Mouse (Mus musculus): ENCODE results near the gene Pappa2. TPM values are rescaled to one million over a fixed set of nuclear protein-coding genes. Genes with fewer than 3 reads are reported as not detected.

Gene Pappa2
- polyA plus RNA-seq, 2 experiments: 0.07 to 0.08 TPM

DNA sequence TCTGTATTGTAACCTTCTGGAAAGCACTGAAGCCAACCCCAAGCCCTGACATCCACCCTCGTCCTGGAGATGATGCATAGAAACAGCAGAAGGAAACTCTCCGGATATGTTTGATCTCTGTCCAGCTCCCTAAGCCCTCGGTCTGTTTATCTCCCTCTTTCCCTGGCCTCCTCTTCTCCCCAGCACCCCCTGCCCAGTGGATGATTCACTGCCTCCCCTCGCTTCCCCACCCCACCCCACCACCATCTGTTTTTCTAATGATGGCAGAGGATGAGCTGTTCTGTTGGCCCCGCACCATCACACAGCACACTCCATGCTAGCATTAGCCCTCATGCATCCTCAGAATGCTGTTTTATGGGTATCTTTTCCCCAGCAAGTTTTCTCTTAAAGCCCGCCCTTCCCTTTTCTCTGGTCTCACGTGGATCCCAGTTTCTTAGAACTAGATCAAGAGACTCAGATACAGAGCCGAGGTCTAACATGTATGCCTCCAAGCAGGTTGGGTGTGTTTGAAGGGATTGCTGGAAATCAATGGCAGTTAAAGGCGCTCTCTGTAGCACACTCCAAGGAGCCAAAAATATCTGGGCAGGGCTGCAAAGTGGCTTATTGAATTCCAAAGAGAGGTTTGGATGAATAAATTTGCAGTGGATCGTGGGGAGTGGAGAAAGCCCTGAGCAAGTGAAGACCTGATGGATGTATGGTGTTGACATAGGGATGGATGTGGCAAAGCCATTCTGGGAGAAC is 231.8 kb downstream of the Pappa2 start:
- Histone ChIP-seq H3K36me3 (replicated peaks; ENCODE audit: control insufficient read depth, insufficient read depth, low read depth) (no peaks in the 10 kb centered on the region), H3K9ac (replicated peaks) (no peak overlapping the region), H3K9me3 (ENCODE audit: control insufficient read depth, low read length) (no peaks in the 10 kb centered on the region), H3K4me1 (replicated peaks; ENCODE audit: control insufficient read depth in 2 of 2, insufficient read depth in 2 of 2, low read length in 1 of 2) (no peaks in the 10 kb centered on the region), H3K27me3 (ENCODE audit: control insufficient read depth, insufficient read depth, low read length) (no peaks in the 10 kb centered on the region), H3K27ac (no peak overlapping the region), H3K4me2 (ENCODE audit: low read depth) (no peak overlapping the region), H3K4me3 (ENCODE audit: insufficient read depth in 1 of 2, low read depth in 2 of 2, low read length in 2 of 2) (no peak overlapping the region)
- ATAC-seq (ENCODE audit: insufficient read depth) (no peak), DNase-seq (ENCODE audit: low read depth in 3 of 3, low spot score in 3 of 3) (no peak)
- TF ChIP-seq CTCF (IDR thresholded peaks at IDR 0.05; ENCODE audit: low read depth) (no peak), EP300 (IDR thresholded peaks at IDR 0.05; ENCODE audit: low read depth) (no peak)
- 46% methylated on average over 10 of the region's 10 CpGs for WGBS (ENCODE audit: insufficient replicate concordance)

DNA sequence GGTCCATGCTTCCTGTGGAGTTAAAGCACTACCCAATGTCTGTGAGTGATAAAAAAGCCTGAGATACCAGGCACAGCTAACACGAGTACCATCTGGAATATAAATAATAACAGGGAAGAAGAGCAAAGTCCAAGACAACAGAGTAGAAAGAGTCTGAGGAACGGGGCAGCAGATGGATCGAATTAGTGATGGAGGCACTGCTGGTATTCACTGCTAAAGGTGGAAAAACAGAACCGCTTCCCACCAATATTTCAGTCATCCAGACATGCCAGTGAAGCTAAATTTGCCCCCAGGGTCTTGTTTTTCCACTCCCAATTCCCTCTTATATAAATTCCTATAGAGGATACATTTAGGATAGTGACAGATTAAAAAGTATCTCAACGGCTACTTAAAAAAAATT is 238.8 kb downstream of the Pappa2 start:
- Histone ChIP-seq H3K27me3 (ENCODE audit: control insufficient read depth, insufficient read depth, low read length) (no peaks in the 10 kb centered on the region), H3K4me1 (replicated peaks; ENCODE audit: control insufficient read depth in 2 of 2, insufficient read depth in 2 of 2, low read length in 1 of 2) (no peaks in the 10 kb centered on the region), H3K36me3 (replicated peaks; ENCODE audit: control insufficient read depth, insufficient read depth, low read depth) (no peaks in the 10 kb centered on the region), H3K27ac (no peak overlapping the region), H3K9me3 (ENCODE audit: control insufficient read depth, low read length) (no peaks in the 10 kb centered on the region), H3K4me2 (ENCODE audit: low read depth) (no peak overlapping the region), H3K9ac (replicated peaks) (no peak overlapping the region), H3K4me3 (ENCODE audit: insufficient read depth in 1 of 2, low read depth in 2 of 2, low read length in 2 of 2) (no peak overlapping the region)
- TF ChIP-seq CTCF (IDR thresholded peaks at IDR 0.05; ENCODE audit: low read depth) (no peak), EP300 (IDR thresholded peaks at IDR 0.05; ENCODE audit: low read depth) (no peak)
- ATAC-seq (ENCODE audit: insufficient read depth): no peak
- WGBS (ENCODE audit: insufficient replicate concordance): 58% methylated on average over 5 of the region's 5 CpGs
- DNase-seq (ENCODE audit: low read depth in 3 of 3, low spot score in 3 of 3): no peak

DNA sequence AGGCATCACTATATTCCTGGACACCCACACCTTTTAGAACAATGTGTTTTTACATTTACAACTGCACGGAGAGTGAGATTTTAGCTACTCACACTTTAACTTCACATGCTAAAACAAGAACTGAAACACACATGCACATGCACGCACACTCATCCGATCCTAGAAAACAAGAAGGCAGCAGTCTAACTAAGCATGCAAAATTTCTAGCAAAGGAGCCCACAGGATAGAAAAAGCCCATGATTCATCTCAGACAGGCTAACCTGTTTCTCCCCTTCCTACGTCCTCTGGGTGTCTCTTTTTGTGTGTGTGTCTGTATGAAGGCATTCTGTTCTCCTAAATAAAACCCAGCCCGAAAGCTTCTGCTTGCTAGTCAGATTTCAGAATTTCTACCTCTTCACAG is 239.3 kb downstream of the Pappa2 start:
- no peak for TF ChIP-seq EP300 (IDR thresholded peaks at IDR 0.05; ENCODE audit: low read depth)
- TF ChIP-seq CTCF (IDR thresholded peaks at IDR 0.05; ENCODE audit: low read depth): no peak
- no peak for ATAC-seq (ENCODE audit: insufficient read depth)
- DNase-seq (ENCODE audit: low read depth in 3 of 3, low spot score in 3 of 3): no peak
- 58% methylated on average over 5 of the region's 5 CpGs for WGBS (ENCODE audit: insufficient replicate concordance)
- H3K27me3 ChIP-seq (ENCODE audit: control insufficient read depth, insufficient read depth, low read length): no peaks in the 10 kb centered on the region
- no peaks in the 10 kb centered on the region for H3K4me1 ChIP-seq (replicated peaks; ENCODE audit: control insufficient read depth in 2 of 2, insufficient read depth in 2 of 2, low read length in 1 of 2)
- H3K4me2 ChIP-seq (ENCODE audit: low read depth): no peak overlapping the region
- no peaks in the 10 kb centered on the region for H3K36me3 ChIP-seq (replicated peaks; ENCODE audit: control insufficient read depth, insufficient read depth, low read depth)
- no peaks in the 10 kb centered on the region for H3K9me3 ChIP-seq (ENCODE audit: control insufficient read depth, low read length)
- H3K27ac ChIP-seq: no peak overlapping the region
- H3K9ac ChIP-seq (replicated peaks): no peak overlapping the region
- no peak overlapping the region for H3K4me3 ChIP-seq (ENCODE audit: insufficient read depth in 1 of 2, low read depth in 2 of 2, low read length in 2 of 2)

DNA sequence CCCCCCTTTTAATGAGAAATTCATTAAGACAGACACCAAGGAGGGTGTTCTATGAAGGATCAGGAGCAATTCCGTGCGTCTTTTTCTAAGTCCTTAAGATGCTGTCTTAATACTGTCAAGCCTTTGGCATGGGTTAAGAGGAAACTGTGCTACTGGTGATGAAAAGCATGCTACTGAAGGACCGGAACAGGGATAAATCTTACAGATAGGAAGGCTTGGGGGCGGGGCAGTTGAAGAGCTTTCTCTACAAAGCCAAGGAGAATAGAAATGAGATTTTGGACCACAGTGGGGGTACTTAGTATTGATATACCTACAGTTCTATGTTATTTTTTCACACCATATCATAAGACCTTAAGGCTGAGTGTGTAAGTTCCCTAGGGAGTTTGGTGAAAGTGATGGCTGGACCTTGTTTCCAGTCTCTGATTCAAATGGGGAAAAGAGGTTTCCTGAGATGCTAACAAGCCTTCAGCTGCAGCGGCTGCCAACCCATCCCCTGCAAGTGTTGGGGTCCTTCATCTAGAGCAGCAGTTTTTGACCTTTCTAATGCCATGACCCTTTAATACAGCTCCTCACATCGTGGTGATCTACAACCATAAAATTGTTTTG is 240.0 kb downstream of the Pappa2 start:
- no peak for ATAC-seq (ENCODE audit: insufficient read depth)
- TF ChIP-seq EP300 (IDR thresholded peaks at IDR 0.05; ENCODE audit: low read depth): no peak
- no peak for TF ChIP-seq CTCF (IDR thresholded peaks at IDR 0.05; ENCODE audit: low read depth)
- H3K36me3 ChIP-seq (replicated peaks; ENCODE audit: control insufficient read depth, insufficient read depth, low read depth): no peaks in the 10 kb centered on the region

DNA sequence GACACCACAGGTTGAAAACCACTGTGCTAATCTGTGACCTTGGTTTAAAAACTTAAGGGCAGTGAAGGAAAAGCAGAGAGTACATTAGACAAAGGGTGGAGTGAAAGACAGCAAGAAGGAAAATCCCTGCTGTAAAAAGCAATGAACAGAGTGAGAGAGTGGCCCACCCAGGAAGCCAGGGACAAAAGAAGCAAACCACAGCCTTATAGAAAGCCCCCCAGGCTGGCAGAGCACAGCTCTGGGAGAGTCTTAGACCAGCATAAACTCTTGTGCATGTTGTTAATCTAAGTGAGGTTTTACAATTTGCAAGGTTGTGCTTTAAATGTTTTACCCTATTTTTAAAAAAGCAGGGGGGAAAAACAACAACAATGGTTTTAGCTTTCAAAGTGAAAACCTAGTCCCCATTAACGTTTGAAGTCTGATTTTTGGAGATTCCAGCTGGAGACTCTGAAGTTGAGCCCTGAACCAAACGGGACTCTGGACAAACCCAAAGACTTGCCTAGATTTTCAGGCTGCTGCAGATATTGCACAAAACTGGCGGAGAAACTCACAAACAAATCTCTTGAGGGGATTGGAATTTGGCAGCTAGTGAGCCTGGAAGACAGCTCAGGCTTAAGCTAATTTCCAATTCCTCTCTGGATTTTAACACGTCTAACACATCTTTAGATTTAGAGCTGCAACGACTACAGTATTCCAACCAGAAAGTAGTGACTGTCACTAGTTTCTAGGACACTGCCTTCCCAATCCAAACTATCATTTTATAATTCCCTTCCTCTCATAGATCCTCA is 241.0 kb downstream of the Pappa2 start:
- Histone ChIP-seq H3K4me3 (ENCODE audit: insufficient read depth in 1 of 2, low read depth in 2 of 2, low read length in 2 of 2) (no peak overlapping the region), H3K27me3 (ENCODE audit: control insufficient read depth, insufficient read depth, low read length) (no peaks in the 10 kb centered on the region), H3K9me3 (ENCODE audit: control insufficient read depth, low read length) (no peaks in the 10 kb centered on the region), H3K4me2 (ENCODE audit: low read depth) (no peak overlapping the region), H3K4me1 (replicated peaks; ENCODE audit: control insufficient read depth in 2 of 2, insufficient read depth in 2 of 2, low read length in 1 of 2) (no peaks in the 10 kb centered on the region), H3K9ac (replicated peaks) (no peak overlapping the region), H3K27ac (no peak overlapping the region), H3K36me3 (replicated peaks; ENCODE audit: control insufficient read depth, insufficient read depth, low read depth) (no peaks in the 10 kb centered on the region)
- DNase-seq (ENCODE audit: low read depth in 3 of 3, low spot score in 3 of 3) (no peak), ATAC-seq (ENCODE audit: insufficient read depth) (no peak)
- TF ChIP-seq EP300 (IDR thresholded peaks at IDR 0.05; ENCODE audit: low read depth): no peak
- TF ChIP-seq CTCF (IDR thresholded peaks at IDR 0.05; ENCODE audit: low read depth): no peak
- WGBS (ENCODE audit: insufficient replicate concordance): 38% methylated on average over 5 of the region's 5 CpGs

More for the DNA sequence above, 240.0 kb downstream of the Pappa2 start:
- 61% methylated on average over 6 of the region's 6 CpGs for WGBS (ENCODE audit: insufficient replicate concordance)
- Histone ChIP-seq H3K27ac (no peak overlapping the region), H3K9ac (replicated peaks) (no peak overlapping the region), H3K9me3 (ENCODE audit: control insufficient read depth, low read length) (no peaks in the 10 kb centered on the region), H3K4me2 (ENCODE audit: low read depth) (no peak overlapping the region), H3K27me3 (ENCODE audit: control insufficient read depth, insufficient read depth, low read length) (no peaks in the 10 kb centered on the region), H3K4me3 (ENCODE audit: insufficient read depth in 1 of 2, low read depth in 2 of 2, low read length in 2 of 2) (no peak overlapping the region), H3K4me1 (replicated peaks; ENCODE audit: control insufficient read depth in 2 of 2, insufficient read depth in 2 of 2, low read length in 1 of 2) (no peaks in the 10 kb centered on the region)
- no peak for DNase-seq (ENCODE audit: low read depth in 3 of 3, low spot score in 3 of 3)

Measured in liver, embryonic 14.5 days (tissue).